9 mouse cellular contexts compared by ENCODE assay signal in genomic region chr3:55786835-55787486, GRCm38 (mm10). TPM values are rescaled to one million over a fixed set of nuclear protein-coding genes. Genes with fewer than 3 reads are reported as not detected.
DNase-seq lines count a peak whose midpoint lies in the region; ATAC-seq lines count a peak whose summit lies in the region.
"Had no signal": no experiment of that assay in that cellular context is flagged by ENCODE, and none has a peak within 500 bp of the region (broad histone marks: within the 10 kb centered on the region; RNA-seq: fewer than 3 reads in every experiment).

No protein-coding gene starts in this region.

- H3K4me1 ChIP-seq in embryonic facial prominence, embryonic 12.5 days = peaks cover 12% of the 10 kb centered on the region
- H3K4me1 ChIP-seq in limb, embryonic 11.5 days (ENCODE audit: control insufficient read depth, insufficient read depth, low read length) = peaks cover 9% of the 10 kb centered on the region; the same call in 1 of the 2 replicates

- ATAC-seq in embryonic facial prominence, embryonic 12.5 days (ENCODE audit: insufficient number of reproducible peaks, insufficient read depth, low FRiP score, low TSS enrichment) = no peak
- no peak for ATAC-seq in limb, embryonic 11.5 days (ENCODE audit: insufficient number of reproducible peaks, low FRiP score, low TSS enrichment, low read depth)

- intact Hi-C loops in left cerebral cortex, postnatal 14 days (cut with DNase I) = no loop called here

- H3K27ac ChIP-seq in embryonic facial prominence, embryonic 12.5 days = peak overlapping the region; percentile 97
- H3K27ac ChIP-seq in limb, embryonic 11.5 days (replicated peaks; ENCODE audit: low read depth, low read length) = peak overlapping the region; percentile 95
- H3K27ac ChIP-seq: macrophage had no signal

- peak overlapping the region; percentile 48 for H3K4me3 ChIP-seq in embryonic facial prominence, embryonic 12.5 days
- H3K4me3 ChIP-seq in limb, embryonic 11.5 days (ENCODE audit: low read depth, low read length) = peak overlapping the region; percentile 42

- H3K36me3 ChIP-seq in embryonic facial prominence, embryonic 12.5 days = no peaks in the 10 kb centered on the region
- no peaks in the 10 kb centered on the region for H3K36me3 ChIP-seq in limb, embryonic 11.5 days (ENCODE audit: control insufficient read depth, insufficient read depth, low read length)

- peak overlapping the region; percentile 85 for H3K9ac ChIP-seq in embryonic facial prominence, embryonic 12.5 days
- peak overlapping the region; percentile 85 for H3K9ac ChIP-seq in limb, embryonic 11.5 days (ENCODE audit: low read length)

- H3K4me2 ChIP-seq in embryonic facial prominence, embryonic 12.5 days (replicated peaks) = peak overlapping the region; percentile 71
- H3K4me2 ChIP-seq in limb, embryonic 11.5 days (ENCODE audit: low read depth, severe bottlenecking) = peak overlapping the region; percentile 82

- no peaks in the 10 kb centered on the region for H3K9me3 ChIP-seq in embryonic facial prominence, embryonic 12.5 days
- no peaks in the 10 kb centered on the region for H3K9me3 ChIP-seq in limb, embryonic 11.5 days (ENCODE audit: control insufficient read depth, low read length)

- peaks cover 3% of the 10 kb centered on the region; the same call in 1 of the 2 replicates for H3K27me3 ChIP-seq in embryonic facial prominence, embryonic 12.5 days
- H3K27me3 ChIP-seq in limb, embryonic 11.5 days (ENCODE audit: control insufficient read depth, insufficient read depth, low read length) = no peaks in the 10 kb centered on the region

- 6% methylated on average over 17 of the region's 17 CpGs for WGBS in embryonic facial prominence, embryonic 12.5 days
- WGBS in limb, embryonic 11.5 days = 3% methylated on average over 17 of the region's 17 CpGs

- DNase-seq in left cerebral cortex, postnatal 14 days (ENCODE audit: low spot score in 2 of 2) = peak; percentile 30 to 73
- no peak for DNase-seq in left cerebral cortex, adult 11 months (ENCODE audit: low spot score)
- DNase-seq in limb, embryonic 11.5 days (ENCODE audit: low spot score) = peak; percentile 57
- DNase-seq in retina, embryonic 14.5 days (ENCODE audit: low spot score) = peak; percentile 67
- no peak for DNase-seq in adrenal gland, postnatal 4 days (ENCODE audit: low spot score in 2 of 2)
- no peak for DNase-seq in layer of hippocampus, adult 9-10 months (ENCODE audit: low spot score)
- no peak for DNase-seq in spleen, adult 18-20 months

RNA-seq across cellular contexts. Expression of gene Mab21l1, which starts 4.7 kb away (rescaled TPM):
- total RNA-seq in left cerebral cortex, postnatal 14 days (2021) = 1 to 10 TPM in 1 of 2 experiments, under 1 TPM in 1; 0.86 to 2.1 TPM
- polyA plus RNA-seq in embryonic facial prominence, embryonic 12.5 days (2016; fragmentation: Nextera tagmentation; extraction: Ambion mirVana) = 70.0 and 78.4 TPM in 2 replicates
- polyA plus RNA-seq in limb, embryonic 11.5 days (2014; fragmentation: Nextera tagmentation; extraction: Ambion mirVana) = 81.1 and 84.6 TPM in 2 replicates
- 1 to 10 TPM; 4.2 to 4.4 TPM for total RNA-seq in adrenal gland, postnatal 4 days (2021)
- polyA plus RNA-seq: macrophage had no signal

Comparison
In these comparisons a context has a peak if more than half of its experiments do, and no peak if none do; other contexts are left out.
1. DNase-seq: peak in left cerebral cortex, postnatal 14 days (2 of 2), limb, embryonic 11.5 days (single experiment) and retina, embryonic 14.5 days (single experiment); none in left cerebral cortex, adult 11 months (single experiment), adrenal gland, postnatal 4 days (0 of 2), layer of hippocampus, adult 9-10 months (single experiment) and spleen, adult 18-20 months (0 of 2).